In genomic region chr5:39292849-39293248, GRCm38 (mm10) we compare ENCODE assay signal across 18 mouse cellular contexts.
DNase-seq lines count a peak whose midpoint lies in the region; ATAC-seq and TF ChIP-seq lines count a peak whose summit lies in the region.
"Had no signal": no experiment of that assay in that cellular context is flagged by ENCODE, and none has a peak within 500 bp of the region (broad histone marks: within the 10 kb centered on the region; RNA-seq: fewer than 3 reads in every experiment).

No protein-coding gene starts in this region.

- no peak for TF ChIP-seq CTCF in forebrain, postnatal 0 days (IDR thresholded peaks at IDR 0.05; ENCODE audit: low read depth)

- no peak overlapping the region for H3K27ac ChIP-seq in forebrain, embryonic 11.5 days (ENCODE audit: low read depth, low read length)
- no peak overlapping the region for H3K27ac ChIP-seq in forebrain, postnatal 0 days (ENCODE audit: low read depth, low read length)
- H3K27ac ChIP-seq in kidney, embryonic 14.5 days (ENCODE audit: low read depth, low read length) = no peak overlapping the region
- H3K27ac ChIP-seq in neural tube, embryonic 12.5 days = no peak overlapping the region
- H3K27ac ChIP-seq in neural tube, embryonic 15.5 days (replicated peaks) = no peak overlapping the region
- no peak overlapping the region for H3K27ac ChIP-seq in neural tube, embryonic 14.5 days (ENCODE audit: low read depth, low read length)
- H3K27ac ChIP-seq: midbrain, embryonic 12.5 days; neural tube, embryonic 13.5 days had no signal

- H3K9me3 ChIP-seq in forebrain, embryonic 11.5 days (ENCODE audit: control insufficient read depth, low read length) = no peaks in the 10 kb centered on the region
- H3K9me3 ChIP-seq in forebrain, postnatal 0 days (ENCODE audit: low read length) = no peaks in the 10 kb centered on the region
- H3K9me3 ChIP-seq in kidney, embryonic 14.5 days (ENCODE audit: control insufficient read depth, low read length) = no peaks in the 10 kb centered on the region
- no peaks in the 10 kb centered on the region for H3K9me3 ChIP-seq in neural tube, embryonic 12.5 days
- H3K9me3 ChIP-seq in neural tube, embryonic 15.5 days (replicated peaks) = no peaks in the 10 kb centered on the region
- no peaks in the 10 kb centered on the region for H3K9me3 ChIP-seq in neural tube, embryonic 14.5 days (ENCODE audit: control insufficient read depth, low read length)
- H3K9me3 ChIP-seq: midbrain, embryonic 12.5 days; neural tube, embryonic 13.5 days had no signal

- no peaks in the 10 kb centered on the region; the same call in 1 of the 2 replicates for H3K4me1 ChIP-seq in forebrain, embryonic 11.5 days (replicated peaks; ENCODE audit: control insufficient read depth, insufficient read depth, low read length)
- no peaks in the 10 kb centered on the region for H3K4me1 ChIP-seq in forebrain, postnatal 0 days (ENCODE audit: insufficient read depth)
- H3K4me1 ChIP-seq in kidney, embryonic 14.5 days (ENCODE audit: control insufficient read depth, insufficient read depth, low read length) = no peaks in the 10 kb centered on the region
- peaks cover 6% of the 10 kb centered on the region; the same call in 1 of the 2 replicates for H3K4me1 ChIP-seq in neural tube, embryonic 12.5 days
- no peaks in the 10 kb centered on the region for H3K4me1 ChIP-seq in neural tube, embryonic 15.5 days
- no peaks in the 10 kb centered on the region for H3K4me1 ChIP-seq in neural tube, embryonic 14.5 days (ENCODE audit: control insufficient read depth, insufficient read depth, low read length)

- ATAC-seq in forebrain, embryonic 11.5 days (replicated peaks; ENCODE audit: low FRiP score) = peak; percentile 70
- no peak for ATAC-seq in forebrain, postnatal 0 days
- peak; percentile 52; the same call in 1 of the 2 replicates for ATAC-seq in kidney, embryonic 14.5 days (ENCODE audit: low FRiP score, low TSS enrichment)
- ATAC-seq in neural tube, embryonic 12.5 days (ENCODE audit: low FRiP score, low read depth) = peak; percentile 70
- ATAC-seq in neural tube, embryonic 15.5 days (ENCODE audit: low FRiP score) = no peak
- ATAC-seq in neural tube, embryonic 14.5 days (ENCODE audit: low read depth) = peak; percentile 60; the same call in 1 of the 2 replicates
- ATAC-seq: hindbrain, embryonic 16.5 days had no signal

- H3K4me2 ChIP-seq in forebrain, embryonic 11.5 days (ENCODE audit: low read depth, low read length, severe bottlenecking) = no peak overlapping the region
- no peak overlapping the region for H3K4me2 ChIP-seq in forebrain, postnatal 0 days (ENCODE audit: low read depth)
- H3K4me2 ChIP-seq in kidney, embryonic 14.5 days (replicated peaks; ENCODE audit: low read depth, low read length) = no peak overlapping the region
- H3K4me2 ChIP-seq in neural tube, embryonic 12.5 days (replicated peaks) = no peak overlapping the region
- no peak overlapping the region for H3K4me2 ChIP-seq in neural tube, embryonic 15.5 days
- no peak overlapping the region for H3K4me2 ChIP-seq in neural tube, embryonic 14.5 days (ENCODE audit: low read depth, low read length)
- H3K4me2 ChIP-seq: midbrain, embryonic 12.5 days; neural tube, embryonic 13.5 days had no signal

- no peaks in the 10 kb centered on the region for H3K27me3 ChIP-seq in forebrain, embryonic 11.5 days (ENCODE audit: control insufficient read depth, insufficient read depth, low read length)
- no peaks in the 10 kb centered on the region for H3K27me3 ChIP-seq in forebrain, postnatal 0 days (ENCODE audit: insufficient read depth, low read length)
- no peaks in the 10 kb centered on the region for H3K27me3 ChIP-seq in kidney, embryonic 14.5 days (ENCODE audit: control insufficient read depth, insufficient read depth, low read length)
- no peaks in the 10 kb centered on the region for H3K27me3 ChIP-seq in neural tube, embryonic 12.5 days (replicated peaks)
- H3K27me3 ChIP-seq in neural tube, embryonic 15.5 days (replicated peaks) = no peaks in the 10 kb centered on the region
- no peaks in the 10 kb centered on the region for H3K27me3 ChIP-seq in neural tube, embryonic 14.5 days (ENCODE audit: control insufficient read depth, insufficient read depth, low read length)
- H3K27me3 ChIP-seq: CH12.LX; midbrain, embryonic 12.5 days; neural tube, embryonic 13.5 days had no signal

- H3K9ac ChIP-seq in forebrain, embryonic 11.5 days (ENCODE audit: low read length) = no peak overlapping the region
- no peak overlapping the region for H3K9ac ChIP-seq in forebrain, postnatal 0 days
- H3K9ac ChIP-seq in kidney, embryonic 14.5 days (ENCODE audit: low read depth, low read length) = no peak overlapping the region
- H3K9ac ChIP-seq in neural tube, embryonic 12.5 days = no peak overlapping the region
- no peak overlapping the region for H3K9ac ChIP-seq in neural tube, embryonic 15.5 days (replicated peaks)
- no peak overlapping the region for H3K9ac ChIP-seq in neural tube, embryonic 14.5 days (replicated peaks; ENCODE audit: low read depth, low read length)
- H3K9ac ChIP-seq: midbrain, embryonic 12.5 days; neural tube, embryonic 13.5 days had no signal

- H3K36me3 ChIP-seq in forebrain, embryonic 11.5 days (ENCODE audit: control insufficient read depth, insufficient read depth, low read length) = no peaks in the 10 kb centered on the region
- no peaks in the 10 kb centered on the region for H3K36me3 ChIP-seq in forebrain, postnatal 0 days (ENCODE audit: insufficient read depth)
- no peaks in the 10 kb centered on the region for H3K36me3 ChIP-seq in kidney, embryonic 14.5 days (ENCODE audit: control insufficient read depth, insufficient read depth, low read length)
- no peaks in the 10 kb centered on the region for H3K36me3 ChIP-seq in neural tube, embryonic 12.5 days
- H3K36me3 ChIP-seq in neural tube, embryonic 15.5 days = no peaks in the 10 kb centered on the region
- H3K36me3 ChIP-seq in neural tube, embryonic 14.5 days (ENCODE audit: control insufficient read depth, insufficient read depth, low read length) = no peaks in the 10 kb centered on the region
- H3K36me3 ChIP-seq: midbrain, embryonic 12.5 days; neural tube, embryonic 13.5 days had no signal

- no peak for DNase-seq in forebrain, embryonic 11.5 days (ENCODE audit: low spot score)
- DNase-seq in forebrain, postnatal 0 days = no peak
- DNase-seq in kidney, adult 18-20 months = no peak
- DNase-seq in yolk sac, embryonic 10.5 days (ENCODE audit: low spot score) = no peak
- DNase-seq: adrenal gland, adult 2 months; cerebellum, postnatal 10 days; kidney, adult 11 months; layer of hippocampus, postnatal 36 days; liver; lung, adult 18-20 months had no signal

- 14% methylated on average over 2 of the region's 2 CpGs for WGBS in forebrain, embryonic 11.5 days
- WGBS in forebrain, postnatal 0 days = 11% methylated on average over 2 of the region's 2 CpGs
- WGBS in kidney, embryonic 14.5 days = 31% methylated on average over 2 of the region's 2 CpGs
- 12% methylated on average over 2 of the region's 2 CpGs for WGBS in neural tube, embryonic 12.5 days
- 8% methylated on average over 2 of the region's 2 CpGs for WGBS in neural tube, embryonic 15.5 days
- WGBS in neural tube, embryonic 14.5 days = 14% methylated on average over 2 of the region's 2 CpGs

- H3K4me3 ChIP-seq in forebrain, embryonic 11.5 days (ENCODE audit: low read depth, low read length) = no peak overlapping the region
- no peak overlapping the region for H3K4me3 ChIP-seq in forebrain, postnatal 0 days (ENCODE audit: low read depth, low read length)
- H3K4me3 ChIP-seq in kidney, embryonic 14.5 days (ENCODE audit: low read length) = no peak overlapping the region
- no peak overlapping the region for H3K4me3 ChIP-seq in neural tube, embryonic 12.5 days
- no peak overlapping the region for H3K4me3 ChIP-seq in neural tube, embryonic 15.5 days (replicated peaks)
- H3K4me3 ChIP-seq in neural tube, embryonic 14.5 days (ENCODE audit: low read depth, low read length) = no peak overlapping the region
- H3K4me3 ChIP-seq: midbrain, embryonic 12.5 days; neural tube, embryonic 13.5 days had no signal

Comparison
In these comparisons a context has a peak if more than half of its experiments do, and no peak if none do; other contexts are left out.
1. ATAC-seq: peak in forebrain, embryonic 11.5 days (single experiment), kidney, embryonic 14.5 days (single experiment), neural tube, embryonic 12.5 days (single experiment) and neural tube, embryonic 14.5 days (single experiment); none in forebrain, postnatal 0 days (single experiment) and neural tube, embryonic 15.5 days (single experiment).